Mouse (Mus musculus) kidney, postnatal 4 days (tissue): ENCODE measurements around the gene BC005537.
A peak's percentile ranks its signal among the peaks of the same experiment; 100 is the strongest.

ENCODE experiments used
- DNase-seq, 2 experiments: peaks; one replicate each; pipeline ENCODE4 v3.0.0; 2021; ENCODE audit warnings: mixed read lengths in 2 of 2

BC005537 gene

DNA sequence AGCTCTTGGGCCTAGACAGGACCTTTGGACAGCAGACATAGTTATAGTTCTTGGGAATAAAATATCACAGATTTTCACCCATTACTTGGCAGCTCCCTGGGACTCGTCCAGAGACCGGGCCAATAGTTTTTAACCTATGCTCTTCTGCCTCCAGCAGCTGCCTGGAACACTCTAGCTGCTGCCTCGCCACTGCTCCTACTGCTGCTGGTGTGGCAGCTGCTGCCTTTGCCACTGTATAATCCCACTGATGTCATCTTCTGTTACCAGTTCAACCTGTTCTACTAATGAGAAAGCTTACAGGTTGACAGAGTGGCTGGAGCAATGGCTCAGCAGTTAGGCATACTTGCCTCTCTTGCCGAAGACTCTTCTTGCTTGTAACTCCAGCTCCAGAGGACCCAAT is 47.9 kb downstream of the BC005537 start:
- no peak for DNase-seq

DNA sequence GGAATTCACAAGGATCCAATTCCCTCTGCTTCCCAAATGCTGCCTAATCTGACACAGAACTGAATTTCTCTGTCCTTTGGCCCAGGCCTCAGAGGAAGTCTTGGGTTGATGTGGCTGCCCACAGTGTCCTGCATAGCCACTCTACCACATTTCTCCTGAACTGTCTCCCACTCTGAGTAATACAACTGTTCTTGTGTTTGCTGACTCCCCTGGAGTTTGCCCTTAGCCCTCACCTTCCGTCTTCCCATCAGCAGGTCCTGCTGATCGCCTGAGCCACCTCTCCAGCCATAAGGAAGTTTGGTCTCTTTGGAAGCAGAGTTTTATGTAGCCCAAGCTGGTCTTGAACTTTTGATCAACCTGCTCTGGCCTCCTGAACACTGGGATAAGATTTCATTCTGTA is 50.5 kb downstream of the BC005537 start:
- no peak for DNase-seq

GRCm38 (mm10) chr13:24852570-24852969 is 51.1 kb downstream of the BC005537 start:
- no peak for DNase-seq

- DNase-seq, result no peak
These were observed 57.7 kb downstream of the BC005537 start for GRCm38 (mm10) chr13:24859115-24859514.

DNA sequence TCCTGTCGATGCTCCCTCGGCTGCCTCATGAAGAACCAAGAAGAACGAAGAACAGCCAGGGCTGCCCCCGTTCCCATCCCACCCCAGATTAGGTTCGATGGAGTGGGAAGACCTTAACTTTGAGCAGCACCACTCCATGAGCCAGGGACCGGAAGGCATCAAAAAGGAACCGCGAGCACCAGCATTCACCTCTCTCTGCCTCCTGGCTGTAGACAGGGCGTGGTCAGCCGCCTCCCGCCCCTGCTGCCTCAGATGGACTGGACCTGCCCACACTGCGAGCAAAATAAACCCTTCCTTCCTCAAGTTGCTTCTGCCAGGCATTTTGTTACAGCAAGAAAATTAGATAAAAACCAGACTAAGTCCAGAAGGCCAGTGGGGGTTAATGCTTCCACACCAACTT is 59.6 kb downstream of the BC005537 start:
- no peak for DNase-seq

DNA sequence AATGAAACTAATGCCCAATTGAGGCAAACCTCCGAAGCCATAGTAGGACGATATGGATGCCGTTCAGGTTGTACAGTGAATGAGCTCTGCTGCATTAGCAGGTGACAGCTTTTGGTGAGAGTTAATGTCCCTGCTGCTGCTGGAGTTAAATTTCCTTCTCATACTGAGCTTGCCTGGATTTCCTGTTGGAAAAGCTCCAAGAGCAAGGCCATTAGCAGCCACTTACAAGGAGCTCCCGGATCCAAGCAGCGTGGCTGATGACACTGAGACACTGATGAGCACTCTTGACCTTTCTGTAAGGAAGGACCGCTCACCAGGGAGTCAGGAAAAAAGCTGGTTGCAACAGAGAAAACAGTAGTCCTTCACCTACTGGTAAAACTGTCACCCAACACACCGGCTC is 60.6 kb downstream of the BC005537 start:
- no peak for DNase-seq

GRCm38 (mm10) chr13:24862520-24862919 is 61.1 kb downstream of the BC005537 start:
- peak; percentile 67 to 74 for DNase-seq
